Comparison of ENCODE assay signal across 7 mouse cellular contexts in genomic region chr15:102136129-102136758, GRCm38 (mm10). TPM values are rescaled to one million over a fixed set of nuclear protein-coding genes. Genes with fewer than 3 reads are reported as not detected.
DNase-seq lines count a peak whose midpoint lies in the region; ATAC-seq and TF ChIP-seq lines count a peak whose summit lies in the region.

TSS of gene Spryd3 (minus strand) at chr15:102136234.

- TF ChIP-seq CTCF in intestine, postnatal 0 days (IDR thresholded peaks at IDR 0.05; ENCODE audit: low read depth), result no peak
- TF ChIP-seq CTCF in small intestine, adult 2 months (IDR thresholded peaks at IDR 0.05; ENCODE audit: extremely low read depth, insufficient read length, insufficient replicate concordance, low read depth, low read length), result no peak

- H3K27me3 ChIP-seq in embryonic facial prominence, embryonic 10.5 days (replicated peaks; ENCODE audit: low read depth, poor library complexity, severe bottlenecking), result no peaks in the 10 kb centered on the region; the same call in 1 of the 2 replicates
- H3K27me3 ChIP-seq in intestine, postnatal 0 days (replicated peaks; ENCODE audit: control insufficient read depth, insufficient read depth, low read length), result no peaks in the 10 kb centered on the region
- no peaks in the 10 kb centered on the region for H3K27me3 ChIP-seq in midbrain, embryonic 12.5 days
- H3K27me3 ChIP-seq in small intestine, adult 2 months (ENCODE audit: control insufficient read depth, insufficient read depth, low read length), result no peaks in the 10 kb centered on the region

- intact Hi-C loops in left cerebral cortex, postnatal 4 days (cut with DNase I), result no loop called here

- peak within 1 kb of the TSS; percentile 68 for H3K9ac ChIP-seq in intestine, postnatal 0 days (ENCODE audit: low read depth, low read length)
- peak within 1 kb of the TSS; percentile 87 for H3K9ac ChIP-seq in midbrain, embryonic 12.5 days (replicated peaks)

- under 1% methylated on average over 50 of the region's 50 CpGs for WGBS in embryonic facial prominence, embryonic 10.5 days
- under 1% methylated on average over 50 of the region's 50 CpGs for WGBS in intestine, postnatal 0 days
- under 1% methylated on average over 50 of the region's 50 CpGs for WGBS in midbrain, embryonic 12.5 days
- WGBS in small intestine, adult 2 months, result 1% methylated on average over 48 of the region's 50 CpGs

- DNase-seq in adrenal gland, postnatal 10 days, result peak; percentile 99
- DNase-seq in embryonic facial prominence, embryonic 10.5 days (ENCODE audit: low spot score), result peak; percentile 98
- peak; percentile 38 for DNase-seq in gonadal fat pad, adult 2 months (ENCODE audit: low read depth)
- DNase-seq in left cerebral cortex, postnatal 4 days, result peak; percentile 96

- H3K36me3 ChIP-seq in embryonic facial prominence, embryonic 10.5 days (replicated peaks), result peaks cover 22% of the 10 kb centered on the region
- peaks cover 18% of the 10 kb centered on the region for H3K36me3 ChIP-seq in intestine, postnatal 0 days (ENCODE audit: control insufficient read depth, insufficient read depth)
- H3K36me3 ChIP-seq in midbrain, embryonic 12.5 days, result peaks cover 21% of the 10 kb centered on the region
- H3K36me3 ChIP-seq in small intestine, adult 2 months (ENCODE audit: control insufficient read depth, insufficient read depth, low read length), result peaks cover 19% of the 10 kb centered on the region

- peak; percentile 99 for ATAC-seq in intestine, postnatal 0 days
- ATAC-seq in midbrain, embryonic 12.5 days (ENCODE audit: low FRiP score, low read depth), result peak; percentile 100

- peaks cover 26% of the 10 kb centered on the region for H3K4me1 ChIP-seq in embryonic facial prominence, embryonic 10.5 days
- H3K4me1 ChIP-seq in intestine, postnatal 0 days (replicated peaks; ENCODE audit: control insufficient read depth, insufficient read depth, low read length), result no peaks in the 10 kb centered on the region
- peaks cover 17% of the 10 kb centered on the region for H3K4me1 ChIP-seq in midbrain, embryonic 12.5 days
- H3K4me1 ChIP-seq in small intestine, adult 2 months (ENCODE audit: control insufficient read depth, insufficient read depth, insufficient read length, low read length), result peaks cover 3% of the 10 kb centered on the region; the same call in 1 of the 2 replicates

- peak within 1 kb of the TSS; percentile 87 for H3K27ac ChIP-seq in embryonic facial prominence, embryonic 10.5 days (replicated peaks)
- no peak within 1 kb of the TSS; the same call in 1 of the 2 replicates for H3K27ac ChIP-seq in intestine, postnatal 0 days (ENCODE audit: low read depth, low read length)
- H3K27ac ChIP-seq in midbrain, embryonic 12.5 days (replicated peaks), result peak within 1 kb of the TSS; percentile 84
- peak within 1 kb of the TSS; percentile 6; the same call in 1 of the 2 replicates for H3K27ac ChIP-seq in small intestine, adult 2 months (ENCODE audit: insufficient read depth, low read depth, low read length)

- H3K4me2 ChIP-seq in intestine, postnatal 0 days (replicated peaks; ENCODE audit: low read depth), result peak within 1 kb of the TSS; percentile 86
- peak within 1 kb of the TSS; percentile 72 for H3K4me2 ChIP-seq in midbrain, embryonic 12.5 days (replicated peaks)

- peak within 1 kb of the TSS; percentile 85 for H3K4me3 ChIP-seq in embryonic facial prominence, embryonic 10.5 days
- peak within 1 kb of the TSS; percentile 87 for H3K4me3 ChIP-seq in intestine, postnatal 0 days (ENCODE audit: low read depth, low read length)
- peak within 1 kb of the TSS; percentile 86 for H3K4me3 ChIP-seq in midbrain, embryonic 12.5 days
- peak within 1 kb of the TSS; percentile 96 for H3K4me3 ChIP-seq in small intestine, adult 2 months (ENCODE audit: low read depth, low read length)

- no peaks in the 10 kb centered on the region for H3K9me3 ChIP-seq in embryonic facial prominence, embryonic 10.5 days
- no peaks in the 10 kb centered on the region for H3K9me3 ChIP-seq in intestine, postnatal 0 days (ENCODE audit: control insufficient read depth)
- H3K9me3 ChIP-seq in midbrain, embryonic 12.5 days, result no peaks in the 10 kb centered on the region

- TF ChIP-seq POLR2A in small intestine, adult 2 months (IDR thresholded peaks at IDR 0.05; ENCODE audit: low read depth, low read length), result peak; percentile 52

RNA-seq across cellular contexts. Expression of gene Spryd3, which starts in this region (rescaled TPM):
- total RNA-seq in adrenal gland, postnatal 10 days (2021), result 10 to 100 TPM; 27.4 to 31.5 TPM
- polyA plus RNA-seq in embryonic facial prominence, embryonic 10.5 days (2016; fragmentation: Nextera tagmentation; extraction: Ambion mirVana), result 12.7 and 13.2 TPM in 2 replicates
- polyA plus RNA-seq in gonadal fat pad, adult 2 months (2012; rRNA removed), result 60.3 and 67.4 TPM in 2 replicates
- 26.3 and 26.7 TPM in 2 replicates for polyA plus RNA-seq in intestine, postnatal 0 days (2015; fragmentation: Nextera tagmentation; extraction: Ambion mirVana)
- total RNA-seq in left cerebral cortex, postnatal 4 days (2021), result 100 to 1,000 TPM; 115 to 118 TPM
- 19.3 and 20.2 TPM in 2 replicates for polyA plus RNA-seq in midbrain, embryonic 12.5 days (2016; fragmentation: Nextera tagmentation; extraction: Ambion mirVana)
- polyA plus RNA-seq in small intestine, adult 2 months (2012; rRNA removed), result 22.7 and 48.8 TPM in 2 replicates

Comparison
In these comparisons a context has a peak if more than half of its experiments do, and no peak if none do; other contexts are left out.
1. DNase-seq: peak in every context shown above with its lines; median percentile 99 in adrenal gland, postnatal 10 days; 98 in embryonic facial prominence, embryonic 10.5 days; 96 in left cerebral cortex, postnatal 4 days; 38 in gonadal fat pad, adult 2 months.